Mouse (Mus musculus): ENCODE results near the gene Krt28. TPM values are rescaled to one million over a fixed set of nuclear protein-coding genes. Genes with fewer than 3 reads are reported as not detected.

Krt28 gene
- polyA plus RNA-seq, 1 experiment from 2014 or later = 0.60 TPM

DNA sequence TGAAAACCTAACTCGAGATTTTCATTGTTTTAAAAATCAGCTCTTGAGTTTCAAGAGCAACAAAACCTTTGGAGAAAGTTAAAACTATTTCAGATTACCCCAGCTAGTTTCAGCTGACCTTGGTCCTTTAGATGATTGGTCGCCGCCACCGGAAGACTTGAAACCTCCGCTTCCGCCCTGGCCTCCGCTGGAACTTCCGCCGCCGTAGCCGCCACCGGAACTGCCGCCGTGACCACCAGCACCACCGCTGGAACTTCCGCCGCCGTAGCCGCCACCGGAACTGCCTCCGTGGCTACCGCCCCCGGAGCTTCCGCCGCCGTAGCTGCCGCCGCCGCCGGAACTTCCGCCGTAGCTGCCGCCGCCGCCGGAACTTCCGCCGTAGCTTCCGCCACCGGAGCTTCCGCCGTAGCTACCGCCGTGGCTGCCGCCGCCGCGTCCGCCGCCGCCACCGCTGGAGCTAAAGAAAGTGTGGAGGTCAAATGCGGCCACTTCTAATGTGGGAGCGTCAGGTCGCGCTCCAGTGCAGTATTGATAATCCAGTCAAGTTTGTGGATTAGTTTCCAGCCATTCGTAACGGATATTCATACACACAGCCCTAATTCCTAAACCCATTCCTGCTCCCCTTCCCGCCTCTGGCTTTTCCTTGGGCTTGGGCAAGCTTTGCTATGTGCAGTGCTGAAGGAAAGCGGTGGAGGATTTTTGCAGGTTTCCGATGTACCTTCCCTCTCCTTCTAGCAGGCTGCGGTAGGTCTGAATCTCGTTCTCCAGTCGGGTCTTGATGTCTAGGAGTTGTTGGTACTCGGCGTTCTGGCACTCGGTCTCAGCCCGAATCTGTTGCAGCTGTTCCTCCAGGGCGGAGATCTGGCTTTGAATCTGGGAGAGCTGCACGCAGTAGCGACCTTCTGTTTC, 11.4 kb upstream of the Krt28 start:
- Histone ChIP-seq H3K27ac (ENCODE audit: low read depth, low read length) (peak overlapping the region; percentile 79), H3K27me3 (ENCODE audit: control insufficient read depth, insufficient read depth, low read length) (no peaks in the 10 kb centered on the region), H3K4me2 (replicated peaks; ENCODE audit: low read depth, low read length) (peak overlapping the region; percentile 57), H3K4me3 (ENCODE audit: low read depth, low read length) (peak overlapping the region; percentile 38), H3K4me1 (replicated peaks; ENCODE audit: control insufficient read depth, insufficient read depth, low read length) (no peaks in the 10 kb centered on the region), H3K9me3 (ENCODE audit: control insufficient read depth, low read length) (no peaks in the 10 kb centered on the region), H3K36me3 (ENCODE audit: control insufficient read depth, insufficient read depth, low read length) (no peaks in the 10 kb centered on the region), H3K9ac (ENCODE audit: low read depth, low read length) (peak overlapping the region; percentile 56)
- ATAC-seq (ENCODE audit: low FRiP score) (peak; percentile 73), DNase-seq (ENCODE audit: low spot score) (peak; percentile 88)
- WGBS = 3% methylated on average over 70 of the region's 71 CpGs

DNA sequence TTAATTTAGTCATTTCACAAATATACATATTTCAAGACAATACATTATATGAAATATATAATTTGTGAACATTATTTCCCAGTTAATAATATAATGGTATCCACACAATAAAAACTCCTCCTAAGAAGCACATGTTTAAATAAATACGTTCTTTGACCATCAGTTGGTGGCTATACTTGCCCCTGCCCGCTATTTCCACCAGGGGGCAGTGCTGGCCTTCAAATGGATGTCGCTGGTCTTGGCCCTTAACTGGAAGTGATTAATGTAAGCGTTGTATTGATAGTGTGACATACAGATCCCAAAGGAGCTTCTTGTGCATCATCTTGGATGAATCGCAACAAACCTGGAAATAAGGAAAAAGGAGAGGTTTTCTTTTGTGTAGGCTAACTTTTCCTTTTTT, 4.9 kb upstream of the Krt28 start:
- 25% methylated on average over 5 of the region's 5 CpGs for WGBS
- Histone ChIP-seq H3K27ac (ENCODE audit: low read depth, low read length) (no peak overlapping the region), H3K27me3 (ENCODE audit: control insufficient read depth, insufficient read depth, low read length) (no peaks in the 10 kb centered on the region), H3K4me1 (replicated peaks; ENCODE audit: control insufficient read depth, insufficient read depth, low read length) (no peaks in the 10 kb centered on the region), H3K9ac (ENCODE audit: low read depth, low read length) (no peak overlapping the region), H3K36me3 (ENCODE audit: control insufficient read depth, insufficient read depth, low read length) (no peaks in the 10 kb centered on the region), H3K4me3 (ENCODE audit: low read depth, low read length) (no peak overlapping the region), H3K9me3 (ENCODE audit: control insufficient read depth, low read length) (no peaks in the 10 kb centered on the region), H3K4me2 (replicated peaks; ENCODE audit: low read depth, low read length) (no peak overlapping the region)
- DNase-seq (ENCODE audit: low spot score) = peak; percentile 86
- ATAC-seq (ENCODE audit: low FRiP score) = no peak

DNA sequence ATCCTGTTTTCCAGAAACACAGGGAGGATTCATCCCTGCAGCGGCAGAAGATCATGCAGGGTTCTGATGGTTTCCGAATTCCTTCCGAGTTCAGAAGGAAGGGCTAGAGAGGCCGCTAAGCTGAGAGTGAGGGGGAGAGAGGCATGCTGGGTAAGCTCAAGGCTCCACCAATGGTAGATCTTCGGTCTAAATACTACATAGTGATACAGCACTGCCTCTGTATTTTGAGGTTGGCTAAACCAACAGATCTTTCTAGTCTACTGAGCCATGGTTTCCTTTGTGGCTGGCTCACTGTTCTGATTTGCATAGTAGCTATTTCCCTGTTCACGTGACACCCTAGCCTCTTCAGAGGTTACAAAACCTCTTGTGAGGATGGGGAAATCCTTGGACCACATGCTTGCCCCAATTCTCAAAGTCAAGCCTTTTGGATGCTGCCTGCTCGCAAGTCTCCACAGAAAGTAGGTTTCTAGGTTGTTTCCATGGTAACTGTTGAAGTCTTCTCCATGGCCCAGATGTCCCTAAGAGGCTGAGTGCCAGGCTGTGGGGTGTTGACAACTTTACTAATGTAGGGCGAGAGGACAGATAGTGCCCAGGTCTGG, 4.8 kb downstream of the Krt28 start:
- Histone ChIP-seq H3K4me3 (ENCODE audit: low read depth, low read length) (no peak overlapping the region), H3K4me2 (replicated peaks; ENCODE audit: low read depth, low read length) (no peak overlapping the region), H3K9ac (ENCODE audit: low read depth, low read length) (no peak overlapping the region), H3K36me3 (ENCODE audit: control insufficient read depth, insufficient read depth, low read length) (no peaks in the 10 kb centered on the region), H3K27ac (ENCODE audit: low read depth, low read length) (no peak overlapping the region), H3K4me1 (replicated peaks; ENCODE audit: control insufficient read depth, insufficient read depth, low read length) (no peaks in the 10 kb centered on the region), H3K9me3 (ENCODE audit: control insufficient read depth, low read length) (no peaks in the 10 kb centered on the region), H3K27me3 (ENCODE audit: control insufficient read depth, insufficient read depth, low read length) (no peaks in the 10 kb centered on the region)
- DNase-seq (ENCODE audit: low spot score) (no peak), ATAC-seq (ENCODE audit: low FRiP score) (no peak)
- 91% methylated on average over 8 of the region's 8 CpGs for WGBS

DNA sequence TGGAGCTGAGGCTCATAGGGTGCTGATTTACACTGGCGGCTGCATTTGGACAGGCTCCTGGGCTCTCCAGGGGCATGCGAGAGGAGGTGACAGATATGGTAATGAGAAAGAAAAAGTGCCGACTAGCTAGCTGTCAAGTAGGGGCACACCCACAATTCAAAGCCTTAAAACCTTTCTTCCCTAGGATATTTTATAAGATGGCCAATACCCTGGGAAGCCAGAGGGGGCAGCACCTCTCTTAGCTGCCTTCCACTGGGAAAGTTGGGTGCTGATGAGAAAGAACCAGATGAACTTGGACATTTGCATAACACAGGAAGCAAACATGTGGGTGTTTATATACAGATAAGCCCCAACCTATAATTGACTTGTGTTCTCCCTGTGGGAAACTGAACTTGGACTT, 5.5 kb downstream of the Krt28 start:
- ATAC-seq (ENCODE audit: low FRiP score) = no peak
- Histone ChIP-seq H3K4me2 (replicated peaks; ENCODE audit: low read depth, low read length) (no peak overlapping the region), H3K4me3 (ENCODE audit: low read depth, low read length) (no peak overlapping the region), H3K27ac (ENCODE audit: low read depth, low read length) (no peak overlapping the region), H3K4me1 (replicated peaks; ENCODE audit: control insufficient read depth, insufficient read depth, low read length) (no peaks in the 10 kb centered on the region), H3K27me3 (ENCODE audit: control insufficient read depth, insufficient read depth, low read length) (no peaks in the 10 kb centered on the region), H3K9me3 (ENCODE audit: control insufficient read depth, low read length) (no peaks in the 10 kb centered on the region), H3K36me3 (ENCODE audit: control insufficient read depth, insufficient read depth, low read length) (no peaks in the 10 kb centered on the region), H3K9ac (ENCODE audit: low read depth, low read length) (no peak overlapping the region)
- DNase-seq (ENCODE audit: low spot score) = peak; percentile 44
- 20% methylated on average over 3 of the region's 3 CpGs for WGBS

- WGBS = 45% methylated on average over 10 of the region's 10 CpGs
- Histone ChIP-seq H3K9me3 (ENCODE audit: control insufficient read depth, low read length) (no peaks in the 10 kb centered on the region), H3K36me3 (ENCODE audit: control insufficient read depth, insufficient read depth, low read length) (no peaks in the 10 kb centered on the region)
Measured at GRCm38 (mm10) chr11:99366791-99367190, 7.9 kb downstream of the Krt28 start.

DNA sequence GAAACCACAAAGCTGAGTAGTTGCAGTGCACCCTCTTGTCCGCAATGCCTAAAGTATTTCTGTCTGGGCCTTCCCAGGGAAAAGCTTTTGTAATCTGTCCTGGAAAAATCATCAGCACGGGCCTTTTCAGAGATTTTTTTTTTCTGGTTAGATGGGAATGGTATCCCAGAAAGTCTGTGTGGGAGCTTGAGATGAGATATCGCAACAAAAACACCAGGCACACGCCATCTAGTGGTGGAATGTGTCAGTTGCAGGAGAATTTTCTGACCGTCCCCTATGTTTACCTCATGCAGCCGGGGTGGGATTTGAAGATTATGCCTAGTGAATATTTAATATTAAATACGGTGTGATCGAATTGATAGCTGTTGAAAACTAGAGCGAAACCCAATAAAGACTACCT, 10.3 kb downstream of the Krt28 start:
- 25% methylated on average over 9 of the region's 9 CpGs for WGBS

More at GRCm38 (mm10) chr11:99366791-99367190, 7.9 kb downstream of the Krt28 start:
- ATAC-seq (ENCODE audit: low FRiP score) (no peak), DNase-seq (ENCODE audit: low spot score) (no peak)
- H3K4me3 ChIP-seq (ENCODE audit: low read depth, low read length) = no peak overlapping the region
- no peaks in the 10 kb centered on the region for H3K27me3 ChIP-seq (ENCODE audit: control insufficient read depth, insufficient read depth, low read length)
- H3K4me1 ChIP-seq (replicated peaks; ENCODE audit: control insufficient read depth, insufficient read depth, low read length) = no peaks in the 10 kb centered on the region
- no peak overlapping the region for H3K27ac ChIP-seq (ENCODE audit: low read depth, low read length)
- H3K4me2 ChIP-seq (replicated peaks; ENCODE audit: low read depth, low read length) = no peak overlapping the region
- no peak overlapping the region for H3K9ac ChIP-seq (ENCODE audit: low read depth, low read length)

DNA sequence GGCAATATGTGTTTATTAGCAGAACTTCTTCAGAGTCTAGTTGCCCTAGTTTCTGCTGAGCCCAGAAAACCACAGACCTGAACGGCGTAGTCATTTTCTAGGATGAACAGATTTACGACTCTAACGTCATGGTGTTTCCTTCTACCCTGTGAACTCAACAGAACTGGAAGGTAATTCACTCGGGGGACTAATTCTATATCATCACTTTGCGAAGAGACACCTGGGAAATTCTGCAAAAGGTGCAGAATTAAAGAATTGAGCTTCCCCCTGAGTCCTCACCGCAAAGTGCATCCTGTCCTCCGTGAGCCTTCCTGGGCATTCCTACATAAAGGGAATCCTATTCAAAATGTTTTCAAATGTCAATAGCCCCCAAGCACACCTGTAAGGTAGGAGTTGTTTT, 13.3 kb downstream of the Krt28 start:
- H3K36me3 ChIP-seq (ENCODE audit: control insufficient read depth, insufficient read depth, low read length) = no peaks in the 10 kb centered on the region
- H3K9me3 ChIP-seq (ENCODE audit: control insufficient read depth, low read length) = no peaks in the 10 kb centered on the region
- DNase-seq (ENCODE audit: low spot score) (no peak), ATAC-seq (ENCODE audit: low FRiP score) (no peak)
- no peak overlapping the region for H3K9ac ChIP-seq (ENCODE audit: low read depth, low read length)
- no peaks in the 10 kb centered on the region for H3K4me1 ChIP-seq (replicated peaks; ENCODE audit: control insufficient read depth, insufficient read depth, low read length)
- no peak overlapping the region for H3K27ac ChIP-seq (ENCODE audit: low read depth, low read length)
- H3K4me2 ChIP-seq (replicated peaks; ENCODE audit: low read depth, low read length) = no peak overlapping the region
- no peak overlapping the region for H3K4me3 ChIP-seq (ENCODE audit: low read depth, low read length)
- 88% methylated on average over 8 of the region's 8 CpGs for whole genome bisulfite sequencing
- no peaks in the 10 kb centered on the region for H3K27me3 ChIP-seq (ENCODE audit: control insufficient read depth, insufficient read depth, low read length)

More for the DNA sequence above, 10.3 kb downstream of the Krt28 start:
- no peaks in the 10 kb centered on the region for H3K27me3 ChIP-seq (ENCODE audit: control insufficient read depth, insufficient read depth, low read length)
- H3K4me2 ChIP-seq (replicated peaks; ENCODE audit: low read depth, low read length) = no peak overlapping the region
- H3K27ac ChIP-seq (ENCODE audit: low read depth, low read length) = no peak overlapping the region
- DNase-seq (ENCODE audit: low spot score) = peak; percentile 78
- no peak overlapping the region for H3K9ac ChIP-seq (ENCODE audit: low read depth, low read length)
- no peak overlapping the region for H3K4me3 ChIP-seq (ENCODE audit: low read depth, low read length)
- no peaks in the 10 kb centered on the region for H3K36me3 ChIP-seq (ENCODE audit: control insufficient read depth, insufficient read depth, low read length)
- H3K4me1 ChIP-seq (replicated peaks; ENCODE audit: control insufficient read depth, insufficient read depth, low read length) = no peaks in the 10 kb centered on the region
- ATAC-seq (ENCODE audit: low FRiP score) = no peak
- no peaks in the 10 kb centered on the region for H3K9me3 ChIP-seq (ENCODE audit: control insufficient read depth, low read length)

- WGBS = 81% methylated on average over 12 of the region's 12 CpGs
- H3K27ac ChIP-seq (ENCODE audit: low read depth, low read length) = no peak within 1 kb of the TSS
- H3K4me3 ChIP-seq (ENCODE audit: low read depth, low read length) = no peak within 1 kb of the TSS
- H3K9ac ChIP-seq (ENCODE audit: low read depth, low read length) = no peak within 1 kb of the TSS
- no peak within 1 kb of the TSS for H3K4me2 ChIP-seq (replicated peaks; ENCODE audit: low read depth, low read length)
- H3K36me3 ChIP-seq (ENCODE audit: control insufficient read depth, insufficient read depth, low read length) = no peaks in the 10 kb centered on the region
- no peaks in the 10 kb centered on the region for H3K4me1 ChIP-seq (replicated peaks; ENCODE audit: control insufficient read depth, insufficient read depth, low read length)
- no peaks in the 10 kb centered on the region for H3K9me3 ChIP-seq (ENCODE audit: control insufficient read depth, low read length)
- H3K27me3 ChIP-seq (ENCODE audit: control insufficient read depth, insufficient read depth, low read length) = peaks cover 2% of the 10 kb centered on the region; the same call in 1 of the 2 replicates
- ATAC-seq (ENCODE audit: low FRiP score) (no peak), DNase-seq (ENCODE audit: low spot score) (no peak)
Measured at GRCm38 (mm10) chr11:99351004-99351403, 23.7 kb downstream of the Krt28 start, which contains the start of gene Krt27. Gene Krt27, minus strand, starts transcription at chr11:99351104.
